Mouse (Mus musculus) MEL (cell line): ENCODE results near the gene Cep152. TPM values are rescaled to one million over a fixed set of nuclear protein-coding genes. Genes with fewer than 3 reads are reported as not detected.

Source experiments
- DNase-seq: peaks from one replicate; pipeline ENCODE4 v3.0.0; 2011; ENCODE audit warnings: low read depth, low spot score
- H3K27ac ChIP-seq: 2 replicates; pipeline ENCODE4 v1.5.1; 2012; ENCODE audit warnings: low read depth, mild to moderate bottlenecking, control low read depth, low read length, moderate library complexity; ENCODE audit not compliant: control insufficient read depth
- H3K27me3 ChIP-seq, 2 experiments: fragments of 150-350 bp in 1 of 2; sonication (generic) in 1 of 2; 2 replicates each; pipeline ENCODE4 v1.6.1; 2012; ENCODE audit warnings: low read length in 2 of 2, mild to moderate bottlenecking in 2 of 2, improper control_type of control experiment in 1 of 2, moderate library complexity in 1 of 2; ENCODE audit not compliant: insufficient read depth in 2 of 2, control insufficient read depth in 1 of 2
- H3K36me3 ChIP-seq, 2 experiments: 2 replicates each; pipeline ENCODE4 v1.6.1; 2012 to 2014; ENCODE audit warnings: low read length in 2 of 2, improper control_type of control experiment in 1 of 2, inconsistent platforms in 1 of 2, mild to moderate bottlenecking in 1 of 2; ENCODE audit not compliant: insufficient read depth in 2 of 2, control insufficient read depth in 1 of 2
- H3K4me1 ChIP-seq, 2 experiments: fragments of 150-350 bp in 1 of 2; sonication (generic) in 1 of 2; 2 replicates each; pipeline ENCODE4 v1.6.1; 2012; ENCODE audit warnings: low read length in 2 of 2, improper control_type of control experiment in 1 of 2, mild to moderate bottlenecking in 1 of 2; ENCODE audit not compliant: insufficient read depth in 2 of 2, control insufficient read depth in 1 of 2
- H3K4me3 ChIP-seq, 2 experiments: fragments of 150-350 bp in 1 of 2; sonication (generic) in 1 of 2; 2 replicates each; pipeline ENCODE4 v1.5.1; 2012; ENCODE audit warnings: low read depth in 2 of 2, low read length in 2 of 2, mild to moderate bottlenecking in 2 of 2, moderate library complexity in 2 of 2, control low read depth in 1 of 2, improper control_type of control experiment in 1 of 2; ENCODE audit not compliant: control insufficient read depth in 1 of 2, insufficient read depth in 1 of 2
- H3K79me2 ChIP-seq: 2 replicates; pipeline ENCODE4 v1.6.1; 2012; ENCODE audit warnings: mild to moderate bottlenecking, low read length, moderate library complexity; ENCODE audit not compliant: control insufficient read depth, poor library complexity, insufficient read depth
- H3K9ac ChIP-seq: 2 replicates; pipeline ENCODE4 v1.6.1; 2012; ENCODE audit warnings: low read depth, mild to moderate bottlenecking, control low read depth, low read length, moderate library complexity; ENCODE audit not compliant: control insufficient read depth, poor library complexity, severe bottlenecking
- H3K9me3 ChIP-seq: fragments of 150-350 bp; sonication (generic); replicated peaks from 2 replicates; pipeline ENCODE4 v1.6.1; 2012; ENCODE audit warnings: mild to moderate bottlenecking, low read length, improper control_type of control experiment, moderate library complexity; ENCODE audit not compliant: insufficient read depth
- BHLHE40 ChIP-seq: IDR thresholded peaks from 2 replicates; pipeline ENCODE4 v1.6.1; 2012; ENCODE audit warnings: low read depth, mild to moderate bottlenecking, inconsistent platforms, low read length, improper control_type of control experiment, borderline replicate concordance
- CTCF ChIP-seq, 3 experiments: IDR thresholded peaks in 2 of 3; conservative IDR thresholded peaks in 1 of 3; 2 replicates each; pipeline ENCODE4 v1.5.1; 2011 to 2012; ENCODE audit warnings: low read length in 3 of 3, low read depth in 2 of 3, mild to moderate bottlenecking in 2 of 3, improper control_type of control experiment in 1 of 3, inconsistent platforms in 1 of 3, mixed read lengths in 1 of 3, moderate library complexity in 1 of 3; ENCODE audit not compliant: control insufficient read depth in 1 of 3, insufficient read depth in 1 of 3, poor library complexity in 1 of 3, severe bottlenecking in 1 of 3
- E2F4 ChIP-seq: IDR thresholded peaks from 2 replicates; pipeline ENCODE4 v1.6.1; 2011; ENCODE audit warnings: low read depth, low read length, improper control_type of control experiment, borderline replicate concordance
- EP300 ChIP-seq, 2 experiments: IDR thresholded peaks; 2 replicates each; pipeline ENCODE4 v1.6.1; 2011; ENCODE audit warnings: improper control_type of control experiment in 2 of 2, low read length in 2 of 2, low read depth in 1 of 2, mild to moderate bottlenecking in 1 of 2
- ETS1 ChIP-seq: IDR thresholded peaks from 2 replicates; pipeline ENCODE4 v1.6.1; 2012; ENCODE audit warnings: low read depth, mild to moderate bottlenecking, inconsistent platforms, low read length, improper control_type of control experiment, moderate library complexity
- HCFC1 ChIP-seq: IDR thresholded peaks from 2 replicates; pipeline ENCODE4 v1.6.1; 2012; ENCODE audit warnings: low read depth, mild to moderate bottlenecking, inconsistent platforms, low read length, improper control_type of control experiment, moderate library complexity
- MEF2A ChIP-seq: IDR thresholded peaks from 2 replicates; pipeline ENCODE4 v1.6.1; 2014; ENCODE audit warnings: low read depth, mild to moderate bottlenecking, inconsistent platforms, low read length, improper control_type of control experiment; ENCODE audit not compliant: poor library complexity, insufficient replicate concordance, severe bottlenecking; ENCODE audit errors: extremely low read depth
- MYC ChIP-seq: IDR thresholded peaks from 2 replicates; pipeline ENCODE4 v1.6.1; 2011; ENCODE audit warnings: low read depth, mild to moderate bottlenecking, low read length, improper control_type of control experiment, moderate library complexity
- POLR2A ChIP-seq, 2 experiments: IDR thresholded peaks; 2 replicates each; pipeline ENCODE4 v1.6.1; 2011 to 2012; ENCODE audit warnings: low read length in 2 of 2, mild to moderate bottlenecking in 2 of 2, control low read depth in 1 of 2, improper control_type of control experiment in 1 of 2, low read depth in 1 of 2, moderate library complexity in 1 of 2; ENCODE audit not compliant: control insufficient read depth in 1 of 2, insufficient read depth in 1 of 2, poor library complexity in 1 of 2
- POLR2AphosphoS2 ChIP-seq: IDR thresholded peaks from 2 replicates; pipeline ENCODE4 v1.6.1; 2011; ENCODE audit warnings: low read length, improper control_type of control experiment
- RAD21 ChIP-seq: IDR thresholded peaks from 2 replicates; pipeline ENCODE4 v1.6.1; 2011; ENCODE audit warnings: mild to moderate bottlenecking, low read depth, low read length, improper control_type of control experiment
- SIN3A ChIP-seq: IDR thresholded peaks from 2 replicates; pipeline ENCODE4 v1.6.1; 2012; ENCODE audit warnings: low read length, improper control_type of control experiment, inconsistent platforms
- SMC3 ChIP-seq: IDR thresholded peaks from 2 replicates; pipeline ENCODE4 v1.6.1; 2011; ENCODE audit warnings: low read depth, low read length, improper control_type of control experiment
- TAL1 ChIP-seq: IDR thresholded peaks from 2 replicates; pipeline ENCODE4 v1.6.1; 2012; ENCODE audit warnings: mild to moderate bottlenecking, inconsistent platforms, low read length, moderate library complexity, mixed read lengths
- UBTF ChIP-seq: IDR thresholded peaks from 2 replicates; pipeline ENCODE4 v1.6.1; 2012; ENCODE audit warnings: low read depth, mild to moderate bottlenecking, inconsistent platforms, low read length, improper control_type of control experiment, moderate library complexity, borderline replicate concordance; ENCODE audit not compliant: insufficient read depth
- USF1 ChIP-seq: IDR thresholded peaks from 2 replicates; pipeline ENCODE4 v1.6.1; 2014; ENCODE audit warnings: low read depth, mild to moderate bottlenecking, inconsistent platforms, low read length, improper control_type of control experiment, moderate library complexity
- USF2 ChIP-seq, 2 experiments: IDR thresholded peaks; 2 replicates each; pipeline ENCODE4 v1.6.1; 2011 to 2012; ENCODE audit warnings: improper control_type of control experiment in 2 of 2, low read length in 2 of 2, borderline replicate concordance in 1 of 2, inconsistent platforms in 1 of 2, low read depth in 1 of 2, mild to moderate bottlenecking in 1 of 2; ENCODE audit not compliant: insufficient read depth in 1 of 2
- ZC3H11A ChIP-seq: IDR thresholded peaks from 2 replicates; pipeline ENCODE4 v1.6.1; 2012; ENCODE audit warnings: low read depth, mild to moderate bottlenecking, inconsistent platforms, low read length, improper control_type of control experiment
- ZNF384 ChIP-seq: IDR thresholded peaks from 2 replicates; pipeline ENCODE4 v1.6.1; 2012; ENCODE audit warnings: low read depth, mild to moderate bottlenecking, inconsistent platforms, low read length, improper control_type of control experiment
- polyA plus RNA-seq, 2 experiments: library from polyadenylated mRNA; stranded (reverse) in 1 of 2; unstranded in 1 of 2; fragments of >175 nt in 1 of 2; fragments of >200 nt in 1 of 2; gene quantifications; 2 replicates each; pipeline versions ENCODE4 v1.2.1 to v1.2.4; 2012; ENCODE audit warnings: low replicate concordance in 2 of 2, low read depth in 1 of 2; ENCODE audit not compliant: insufficient read length in 2 of 2, insufficient read depth in 1 of 2, missing spikeins in 1 of 2
- total RNA-seq: library from RNA; depleted of rRNA; stranded (reverse); fragments of 300-350 nt; gene quantifications from 2 replicates; pipeline ENCODE4 v1.2.3, GENCODE M21; 2012

Cep152 gene
- total and polyA plus RNA-seq, 3 experiments, result 13.9 to 14.1 TPM; not detected in 1

DNA sequence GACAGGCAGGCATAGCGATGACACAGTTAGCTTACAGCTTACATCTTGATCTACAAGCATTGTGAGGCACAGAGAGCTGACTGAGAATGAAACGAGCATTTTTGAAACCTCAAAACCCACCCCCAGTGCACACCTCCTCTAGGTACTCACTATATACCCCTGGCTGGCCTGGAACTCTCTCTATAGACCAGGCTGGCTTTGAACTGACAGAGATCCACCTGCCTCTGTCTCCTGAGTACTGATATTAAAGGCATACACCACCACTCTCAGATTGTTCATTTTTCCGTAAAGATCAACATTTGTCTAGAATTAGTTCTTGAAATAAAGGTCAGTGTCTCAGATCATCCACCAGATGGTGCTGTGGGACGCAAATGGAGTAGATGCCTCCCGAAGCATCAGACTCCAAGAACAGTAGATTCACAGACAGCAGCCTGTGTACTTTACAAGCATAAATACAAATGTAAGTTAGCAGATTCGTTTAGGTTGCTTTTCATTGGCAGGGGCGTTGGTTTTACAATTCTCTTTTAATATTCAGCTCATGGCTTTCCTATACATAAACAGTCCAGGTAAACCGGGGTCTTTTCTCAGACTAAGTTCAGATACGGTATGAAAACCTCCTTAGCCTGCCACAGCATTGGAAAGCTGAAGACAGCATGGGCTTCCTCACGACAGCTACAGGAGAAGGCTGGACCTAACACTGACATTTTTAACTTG is 35.1 kb upstream of the Cep152 start:
- Histone ChIP-seq H3K4me1 (peaks cover under 1 to 19% of the 10 kb centered on the region in 2 experiments; a peak in 3 of 4 replicates), H3K36me3 (peaks cover 0 to 5% of the 10 kb centered on the region in 2 experiments; a peak in 1 of 4 replicates), H3K9ac (no peak overlapping the region), H3K9me3 (no peaks in the 10 kb centered on the region), H3K79me2 (no peaks in the 10 kb centered on the region), H3K4me3 (no peak overlapping the region), H3K27me3 (no peaks in the 10 kb centered on the region), H3K27ac (no peak overlapping the region)
- peak; percentile 77 for DNase-seq
- TF ChIP-seq E2F4, result no peak
- peak; percentile 97 for TF ChIP-seq ZC3H11A
- no peak for TF ChIP-seq MEF2A
- TF ChIP-seq HCFC1, result no peak
- peak; percentile 98 for TF ChIP-seq RAD21
- peak; percentile 98 for TF ChIP-seq SMC3
- TF ChIP-seq CTCF (IDR thresholded peaks at IDR 0.05 in 2 of 3, conservative IDR thresholded peaks at IDR 0.05 in 1 of 3; ENCODE audit: control insufficient read depth in 1 of 3, insufficient read depth in 1 of 3, low read depth in 2 of 3, low read length in 3 of 3, poor library complexity in 1 of 3, severe bottlenecking in 1 of 3), result peak; percentile 75 to 98 (median 79)
- TF ChIP-seq SIN3A, result peak; percentile 52
- no peak for TF ChIP-seq USF1
- no peak for TF ChIP-seq POLR2A (IDR thresholded peaks at IDR 0.05; ENCODE audit: control insufficient read depth in 1 of 2, insufficient read depth in 1 of 2, low read depth in 1 of 2, low read length in 2 of 2, poor library complexity in 1 of 2)
- TF ChIP-seq MYC, result no peak
- TF ChIP-seq BHLHE40, result peak; percentile 14; the same call in 1 of the 2 replicates

DNA sequence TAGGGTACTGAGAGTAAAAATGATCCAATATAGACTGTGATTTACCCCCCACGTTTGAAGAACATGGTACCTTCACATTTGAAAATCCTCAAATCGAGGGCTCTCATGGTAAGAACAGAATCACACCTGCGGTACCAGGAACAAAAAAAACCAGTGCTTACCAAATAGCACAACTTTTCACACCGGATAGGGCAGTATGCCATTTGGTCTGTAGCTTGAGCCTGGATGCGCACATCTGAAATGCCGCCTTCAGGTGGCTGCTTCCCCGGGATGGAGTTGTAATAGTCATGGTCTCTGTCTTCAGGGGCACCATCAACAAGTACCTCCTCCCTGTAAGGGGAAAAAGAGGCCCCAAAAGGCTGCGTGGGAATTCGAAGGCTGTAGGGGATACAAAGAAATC is 30.5 kb upstream of the Cep152 start:
- TF ChIP-seq TAL1, result no peak
- no peak for TF ChIP-seq POLR2AphosphoS2
- no peak for TF ChIP-seq ETS1
- TF ChIP-seq ZNF384, result no peak
- no peak for TF ChIP-seq USF2 (IDR thresholded peaks at IDR 0.05; ENCODE audit: borderline replicate concordance in 1 of 2, insufficient read depth in 1 of 2, low read depth in 1 of 2, low read length in 2 of 2)
- no peak for TF ChIP-seq EP300 (IDR thresholded peaks at IDR 0.05; ENCODE audit: low read depth in 1 of 2, low read length in 2 of 2)
- no peak for TF ChIP-seq MEF2A
- no peak for TF ChIP-seq UBTF
- no peak for TF ChIP-seq SIN3A
- no peak for TF ChIP-seq HCFC1
- no peak for TF ChIP-seq BHLHE40
- H3K36me3 ChIP-seq, result no peaks in the 10 kb centered on the region
- no peaks in the 10 kb centered on the region for H3K27me3 ChIP-seq

More for the DNA sequence above, 30.5 kb upstream of the Cep152 start:
- no peaks in the 10 kb centered on the region for H3K9me3 ChIP-seq
- no peak overlapping the region for H3K9ac ChIP-seq
- no peaks in the 10 kb centered on the region for H3K4me1 ChIP-seq
- no peak overlapping the region for H3K27ac ChIP-seq
- no peak overlapping the region for H3K4me3 ChIP-seq
- no peak for DNase-seq
- no peaks in the 10 kb centered on the region for H3K79me2 ChIP-seq
